Mouse (Mus musculus): Measurements from ENCODE around the gene Csnk1g2.

- TF ChIP-seq CTCF (IDR thresholded peaks at IDR 0.05; ENCODE audit: extremely low read depth, insufficient read depth, insufficient read length, insufficient replicate concordance) = no peak
- no peak for TF ChIP-seq POLR2A (IDR thresholded peaks at IDR 0.05; ENCODE audit: low read depth, low read length)
Measured at GRCm38 (mm10) chr10:80606306-80606705, 16.3 kb upstream of the Csnk1g2 start.
